Comparison of ENCODE assay signal across 8 mouse cellular contexts in genomic region chr9:62549809-62550208, GRCm38 (mm10). TPM values are rescaled to one million over a fixed set of nuclear protein-coding genes. Genes with fewer than 3 reads are reported as not detected.
A peak's percentile ranks its signal among the peaks of the same experiment; 100 is the strongest.
DNase-seq lines count a peak whose midpoint lies in the region; ATAC-seq lines count a peak whose summit lies in the region.

No protein-coding gene starts in this region.

- no peak overlapping the region for H3K4me3 ChIP-seq in midbrain, embryonic 14.5 days (replicated peaks; ENCODE audit: low read depth, low read length)

- peaks cover 16% of the 10 kb centered on the region for H3K4me1 ChIP-seq in midbrain, embryonic 14.5 days (ENCODE audit: control insufficient read depth, insufficient read depth, low read length)

- no peak overlapping the region for H3K27ac ChIP-seq in midbrain, embryonic 14.5 days (replicated peaks; ENCODE audit: low read depth, low read length)

- no peak overlapping the region for H3K9ac ChIP-seq in midbrain, embryonic 14.5 days (replicated peaks; ENCODE audit: low read length)

- H3K4me2 ChIP-seq in midbrain, embryonic 14.5 days (ENCODE audit: low read length): no peak overlapping the region

- peak; percentile 92 to 95 for DNase-seq in adrenal gland, adult 18-20 months (ENCODE audit: low spot score in 2 of 2)
- peak; percentile 97 to 99 for DNase-seq in cerebellum, postnatal 25 days
- peak; percentile 93 for DNase-seq in gastrocnemius, adult 18-20 months (ENCODE audit: low spot score)
- peak; percentile 84 for DNase-seq in induced T-regulatory cell, adult 2 months (ENCODE audit: low read depth)
- peak; percentile 82 to 97 for DNase-seq in left cerebral cortex, adult 9 months (ENCODE audit: low spot score in 2 of 2)
- DNase-seq in midbrain, embryonic 14.5 days: peak; percentile 95
- DNase-seq in spleen, adult 12 weeks (ENCODE audit: low spot score): peak; percentile 51

- no peak for ATAC-seq in midbrain, embryonic 14.5 days (ENCODE audit: low FRiP score, low TSS enrichment)
- ATAC-seq in erythroid progenitor cell, adult 5-6 weeks (replicated peaks; ENCODE audit: low FRiP score, poor library complexity, severe bottlenecking): no peak

- 5% methylated on average over 8 of the region's 8 CpGs for WGBS in midbrain, embryonic 14.5 days

- H3K36me3 ChIP-seq in midbrain, embryonic 14.5 days (ENCODE audit: control insufficient read depth, insufficient read depth, low read length): no peaks in the 10 kb centered on the region

- H3K27me3 ChIP-seq in midbrain, embryonic 14.5 days (ENCODE audit: control insufficient read depth, insufficient read depth, low read length): no peaks in the 10 kb centered on the region

- H3K9me3 ChIP-seq in midbrain, embryonic 14.5 days (ENCODE audit: control insufficient read depth, low read length): no peaks in the 10 kb centered on the region

RNA-seq across cellular contexts. Expression of gene Coro2b, which starts 13.0 kb away (rescaled TPM):
- total RNA-seq in adrenal gland, adult 18-20 months (2021): 10 to 100 TPM; 10.5 to 14.8 TPM
- total RNA-seq in gastrocnemius, adult 18-20 months (2021): 1 to 10 TPM; 5.7 to 6.1 TPM
- 33.2 and 34.5 TPM in 2 replicates for polyA plus RNA-seq in midbrain, embryonic 14.5 days (2014; fragmentation: Nextera tagmentation; extraction: Ambion mirVana)
- not detected in 2 replicates for total RNA-seq in erythroid progenitor cell, adult 5-6 weeks (2015; ENCODE audit: low replicate concordance)
- 0.13 TPM in 1 of 2 replicates, not detected in the other for total RNA-seq in erythroid progenitor cell, adult 5-6 weeks (2017; ENCODE audit: low replicate concordance)

Comparison
In these comparisons a context has a peak if more than half of its experiments do, and no peak if none do; other contexts are left out.
1. RNA of gene Coro2b, which starts 13.0 kb away (total RNA-seq): 10.5 to 14.8 TPM in adrenal gland, adult 18-20 months and 5.7 to 6.1 TPM in gastrocnemius, adult 18-20 months; 0.13 TPM in erythroid progenitor cell, adult 5-6 weeks; every median in the first group is over 4 times any median in the second.
2. Peak in every context shown above with its lines, with median percentiles within 50 percentile points of each other: DNase-seq.